Mouse (Mus musculus) cerebellum, postnatal 25 days (tissue): ENCODE measurements at regions not wholly inside any gene's neighbourhood (a gene's known extent, or its start where the extent isn't known, plus 50 kb on each side); places are given as distances from the start of the nearest gene placed in this dataset.
"Not testable (repeated sequence)": the region's sequence is repeated elsewhere in the genome, so short reads cannot be mapped to it uniquely, and the experiment has no call there.

Source experiments
- DNase-seq, 2 experiments: peaks; one replicate each; pipeline ENCODE4 v3.0.0; 2021; ENCODE audit warnings: mixed read lengths in 2 of 2

DNA sequence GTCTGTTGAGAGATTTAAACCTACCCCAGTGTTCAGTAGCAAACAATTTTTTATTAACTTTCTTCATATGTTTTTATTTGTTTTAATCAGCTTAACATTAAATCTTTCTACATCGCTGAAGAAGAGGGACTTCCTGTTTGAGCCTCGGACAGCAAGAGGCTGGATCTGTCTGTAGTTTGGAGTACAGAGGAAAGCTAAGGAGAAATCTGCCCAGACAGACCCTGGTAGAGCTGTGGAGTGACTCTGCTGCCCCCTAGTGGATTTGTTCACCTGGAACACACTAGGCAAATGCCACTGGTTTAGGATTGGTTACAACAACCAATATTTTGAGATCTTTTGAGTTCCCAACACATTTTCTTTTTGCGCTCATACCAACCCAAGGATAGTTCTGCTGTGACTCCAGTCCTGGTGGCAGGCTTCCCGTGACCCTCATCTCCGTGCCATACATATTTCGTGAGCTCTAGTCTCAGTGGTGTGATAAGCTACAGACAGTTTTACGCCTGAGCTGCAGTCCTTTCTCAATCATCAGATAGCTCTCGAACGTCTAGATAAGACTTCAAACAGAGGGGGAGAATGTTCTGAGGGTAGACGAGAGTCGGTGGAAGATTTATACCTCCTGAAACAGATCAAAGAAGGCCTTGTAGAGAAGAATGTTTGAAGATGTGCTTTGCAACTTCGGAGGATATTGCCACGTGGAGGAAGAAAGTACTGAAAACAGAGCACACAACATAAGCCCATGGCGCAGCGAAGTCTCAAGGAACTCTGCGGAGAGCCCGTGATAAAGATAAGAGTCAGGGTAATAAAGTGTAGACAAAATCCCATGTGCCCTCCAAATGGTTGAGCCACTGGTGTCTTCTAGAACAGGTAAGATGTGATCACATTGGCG is 119.0 kb upstream of the Nabp1 start:
- DNase-seq = peak; percentile 80 to 89

- DNase-seq = no peak
Observed at GRCm38 (mm10) chr1:51594666-51595065, 116.4 kb upstream of the Nabp1 start.

- DNase-seq = no peak
Observed at GRCm38 (mm10) chr1:51593621-51594441, 115.6 kb upstream of the Nabp1 start.

DNA sequence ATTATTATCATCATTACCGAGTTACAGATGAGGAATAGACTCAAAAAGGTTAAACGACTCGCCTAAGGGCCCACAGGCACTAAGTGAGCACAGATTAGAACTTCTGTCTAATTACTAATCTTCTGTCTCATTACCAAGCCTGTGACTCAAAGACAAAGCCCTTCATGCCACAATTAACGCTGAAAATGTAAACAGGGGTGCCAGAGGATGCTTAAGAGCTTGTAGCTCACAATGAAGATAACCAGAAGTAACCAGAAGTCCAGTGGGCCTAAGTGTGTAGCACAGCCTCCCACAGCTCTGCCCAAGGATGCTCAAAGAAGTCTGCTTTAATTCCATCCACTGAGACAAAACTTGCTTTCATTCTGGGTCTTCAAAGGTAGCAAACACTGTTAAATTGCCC is 113.7 kb upstream of the Nabp1 start:
- no peak for DNase-seq

- no peak for DNase-seq
Observed at GRCm38 (mm10) chr1:51590606-51591400, 112.6 kb upstream of the Nabp1 start.

DNA sequence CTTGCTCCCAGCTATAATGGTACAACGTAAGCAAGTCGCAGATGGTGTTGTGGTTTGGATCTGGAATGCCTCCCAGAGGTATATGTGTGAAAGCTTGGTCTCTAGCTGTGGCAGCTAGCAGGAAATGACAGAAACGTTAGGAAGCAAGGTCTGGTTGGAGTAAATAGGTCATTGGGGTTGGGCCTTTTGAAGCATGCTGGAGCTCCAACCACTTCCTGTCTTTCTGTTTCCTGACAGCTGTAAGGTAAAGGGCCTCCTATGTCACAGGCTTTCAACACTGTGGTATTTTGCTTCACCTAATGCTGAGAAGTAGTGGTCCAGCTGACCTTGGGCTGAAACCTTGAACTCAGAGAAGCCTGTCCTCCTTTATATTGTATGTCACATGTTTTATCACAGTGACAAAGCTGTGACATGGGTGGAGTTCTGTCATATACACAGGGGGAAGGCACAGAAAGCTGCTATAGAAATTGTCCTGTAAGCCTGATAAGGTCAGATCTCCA is 106.8 kb upstream of the Nabp1 start:
- DNase-seq = no peak

GRCm38 (mm10) chr1:51583871-51584270 is 105.6 kb upstream of the Nabp1 start:
- DNase-seq = no peak

DNA sequence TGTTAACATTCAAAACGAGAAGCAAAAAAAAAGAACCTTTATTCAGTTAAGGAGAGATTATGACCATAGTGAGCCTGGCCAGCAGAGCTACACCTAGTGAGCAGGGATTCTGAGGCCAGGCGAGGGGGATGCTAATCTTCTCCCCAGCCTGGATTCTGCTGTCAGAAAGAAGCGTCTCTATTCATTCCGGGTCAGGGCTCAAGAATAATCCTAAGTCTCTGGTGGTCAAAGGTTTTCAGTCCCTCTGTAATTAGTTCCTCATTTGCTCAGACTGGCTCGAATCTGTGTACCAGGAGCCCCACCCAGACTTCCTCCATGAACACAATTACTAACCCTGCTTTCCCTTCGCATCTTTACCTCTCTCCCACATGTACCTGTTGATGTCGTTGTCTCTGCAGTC is 101.8 kb upstream of the Nabp1 start:
- no peak for DNase-seq

DNA sequence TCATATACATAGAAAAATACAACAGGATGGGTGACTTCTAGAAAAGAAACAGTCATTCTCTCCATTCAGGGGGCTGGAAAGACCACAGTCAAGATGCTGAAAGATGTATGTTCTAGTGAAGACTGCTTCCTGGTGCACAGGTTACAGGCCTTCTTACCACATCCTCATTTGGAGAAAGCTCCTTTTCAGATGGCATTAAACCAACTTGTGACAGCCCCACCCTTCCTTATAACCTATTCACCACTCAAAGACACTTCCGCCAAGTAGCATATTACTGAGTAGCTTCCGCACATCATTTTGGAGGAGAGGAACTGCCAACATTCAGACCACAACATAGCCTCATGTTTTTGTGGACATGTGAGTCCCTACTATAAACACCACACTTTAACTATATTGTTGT is 99.5 kb upstream of the Nabp1 start:
- DNase-seq = no peak

GRCm38 (mm10) chr1:51572314-51573078 is 94.3 kb upstream of the Nabp1 start:
- no peak for DNase-seq

- DNase-seq = no peak
Observed at GRCm38 (mm10) chr1:51569625-51570024, 91.4 kb upstream of the Nabp1 start.

DNA sequence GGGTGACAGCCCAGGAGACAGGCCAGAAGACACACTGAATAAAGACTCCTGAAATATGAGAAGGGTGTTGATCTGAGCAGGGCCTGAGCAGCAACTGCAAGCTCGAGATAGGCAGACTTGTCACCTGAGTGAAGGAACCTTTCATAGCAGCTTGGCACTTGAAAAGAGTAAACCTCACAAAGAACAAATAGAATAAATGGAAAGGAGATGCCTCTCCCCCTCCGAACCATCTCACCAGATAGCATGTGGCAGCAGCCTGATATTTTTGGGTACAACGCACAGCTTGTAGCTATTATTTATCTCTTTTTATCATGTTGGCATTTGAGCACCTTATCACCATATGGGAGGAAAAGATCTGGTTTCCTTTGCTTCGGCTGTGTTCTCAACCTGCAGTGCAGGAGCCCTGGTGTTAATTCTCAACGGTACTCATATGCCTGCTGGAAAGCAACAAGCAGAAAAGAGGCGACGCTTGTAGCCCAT is 88.0 kb upstream of the Nabp1 start:
- DNase-seq = peak; percentile 6 to 11

DNA sequence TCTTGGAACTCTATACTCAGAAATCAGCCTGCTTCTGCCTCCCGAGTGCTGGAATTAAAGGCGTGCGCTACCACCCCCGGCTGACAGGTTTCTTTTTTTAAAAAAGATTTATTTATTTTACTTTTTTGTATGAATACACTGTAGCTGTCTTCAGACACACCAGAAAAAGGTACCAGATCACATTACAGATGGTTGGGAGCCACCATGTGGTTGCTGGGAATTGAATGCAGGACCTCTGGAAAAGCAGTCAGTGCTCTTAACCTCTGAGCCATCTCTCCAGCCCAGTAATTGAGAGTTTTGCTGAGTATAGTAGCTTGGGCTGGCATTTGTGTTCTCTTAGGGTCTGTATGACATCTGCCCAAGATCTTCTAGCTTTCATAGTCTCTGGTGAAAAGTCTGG is 78.4 kb upstream of the Nabp1 start:
- not testable (repeated sequence) for DNase-seq

DNA sequence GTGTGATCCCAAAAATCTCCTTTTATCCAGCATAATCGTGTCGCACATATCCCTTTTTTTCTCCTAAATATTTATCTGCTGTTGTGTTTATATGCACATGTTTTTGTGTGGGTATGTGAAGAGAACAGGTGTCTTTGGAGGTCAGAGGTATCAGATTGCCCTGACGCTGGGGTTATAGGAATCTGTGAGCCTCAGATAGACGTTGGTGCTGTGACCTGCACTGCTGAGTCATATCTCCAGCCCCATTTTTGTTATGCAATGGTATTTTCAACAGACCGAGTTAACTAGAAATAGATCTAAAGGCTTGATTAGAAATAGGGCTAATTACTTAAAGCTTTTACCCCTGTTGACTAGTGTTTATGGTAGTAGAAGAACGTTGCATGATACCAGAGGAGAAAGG is 75.5 kb upstream of the Nabp1 start:
- DNase-seq = no peak

GRCm38 (mm10) chr1:51551624-51552023 is 73.4 kb upstream of the Nabp1 start:
- no peak for DNase-seq

DNA sequence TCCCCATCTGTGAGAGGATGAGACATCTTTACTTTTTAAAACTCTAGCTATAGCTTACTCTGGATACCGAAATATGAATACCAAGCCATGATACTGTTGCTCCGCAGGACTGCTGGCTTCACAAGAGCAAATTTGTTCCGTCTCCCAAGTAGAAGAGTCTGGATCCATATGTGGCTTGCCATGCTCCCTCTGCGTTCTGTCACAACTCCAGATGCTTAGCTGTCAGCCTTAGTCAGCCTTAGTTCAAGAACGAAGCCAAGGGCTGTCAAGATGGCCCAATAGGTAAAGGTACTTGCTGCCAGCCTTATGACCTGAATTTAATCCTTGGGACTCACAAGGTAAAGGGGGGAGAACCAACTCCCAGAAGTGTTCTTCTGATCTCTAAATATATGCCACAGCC is 64.6 kb upstream of the Nabp1 start:
- no peak for DNase-seq

GRCm38 (mm10) chr1:51539634-51540033 is 61.4 kb upstream of the Nabp1 start:
- DNase-seq = no peak

- no peak for DNase-seq
Observed at GRCm38 (mm10) chr1:51538836-51539235, 60.6 kb upstream of the Nabp1 start.

GRCm38 (mm10) chr1:51537765-51538360 is 59.6 kb upstream of the Nabp1 start:
- DNase-seq = no peak

GRCm38 (mm10) chr1:51536076-51536475 is 57.9 kb upstream of the Nabp1 start:
- DNase-seq = no peak

- DNase-seq = no peak
Observed at GRCm38 (mm10) chr1:51535414-51535813, 57.2 kb upstream of the Nabp1 start.

GRCm38 (mm10) chr1:51531360-51531759 is 53.1 kb upstream of the Nabp1 start:
- no peak for DNase-seq
